Mouse (Mus musculus) myocyte (in vitro differentiated cells): ENCODE results near the gene Cog2. TPM values are rescaled to one million over a fixed set of nuclear protein-coding genes. Genes with fewer than 3 reads are reported as not detected.

Source experiments
- H3K27me3 ChIP-seq: one replicate; pipeline ENCODE4 v1.6.1; 2011; ENCODE audit not compliant: control insufficient read depth, insufficient read depth, insufficient read length
- H3K36me3 ChIP-seq: one replicate; pipeline ENCODE4 v1.6.1; 2011; ENCODE audit not compliant: control insufficient read depth, insufficient read depth
- H3K4me2 ChIP-seq: one replicate; pipeline ENCODE4 v1.6.1; 2011; ENCODE audit warnings: low read depth, control low read depth
- H3K4me3 ChIP-seq: one replicate; pipeline ENCODE4 v1.5.1; 2011; ENCODE audit warnings: mild to moderate bottlenecking, control low read depth, moderate library complexity
- H3K79me2 ChIP-seq: one replicate; pipeline ENCODE4 v1.6.1; 2011; ENCODE audit not compliant: control insufficient read depth, insufficient read depth
- H3ac ChIP-seq: one replicate; pipeline ENCODE4 v1.6.1; 2011; ENCODE audit not compliant: control insufficient read depth, insufficient read length
- CEBPB ChIP-seq: IDR thresholded peaks from 2 replicates; pipeline ENCODE4 v1.6.1; 2011; ENCODE audit warnings: mild to moderate bottlenecking, moderate library complexity; ENCODE audit not compliant: poor library complexity, insufficient read depth, severe bottlenecking
- E2F4 ChIP-seq: IDR thresholded peaks from one replicate; pipeline ENCODE4 v1.6.1; 2011; ENCODE audit warnings: mild to moderate bottlenecking, control low read depth, moderate library complexity; ENCODE audit not compliant: insufficient read depth
- MAX ChIP-seq: IDR thresholded peaks from one replicate; pipeline ENCODE4 v1.6.1; 2011; ENCODE audit warnings: low read depth, mild to moderate bottlenecking, control low read depth
- MYOD1 ChIP-seq, 3 experiments: IDR thresholded peaks; one replicate each; pipeline ENCODE4 v1.6.1; 2011; ENCODE audit warnings: control low read depth in 2 of 3, low read depth in 2 of 3, mild to moderate bottlenecking in 2 of 3, moderate library complexity in 1 of 3; ENCODE audit not compliant: insufficient read length in 2 of 3, control insufficient read depth in 1 of 3
- MYOG ChIP-seq, 3 experiments: IDR thresholded peaks; one replicate each; pipeline ENCODE4 v1.6.1; 2011; ENCODE audit warnings: control low read depth in 2 of 3, low read depth in 2 of 3, mild to moderate bottlenecking in 2 of 3; ENCODE audit not compliant: insufficient read length in 2 of 3, control insufficient read depth in 1 of 3, insufficient read depth in 1 of 3
- POLR2A ChIP-seq: IDR thresholded peaks from one replicate; pipeline ENCODE4 v1.6.1; 2011; ENCODE audit warnings: low read depth, mild to moderate bottlenecking, control low read depth, moderate library complexity; ENCODE audit not compliant: insufficient read length
- POLR2AphosphoS2 ChIP-seq: IDR thresholded peaks from one replicate; pipeline ENCODE4 v1.6.1; 2011; ENCODE audit warnings: low read depth, control low read depth; ENCODE audit not compliant: insufficient read length
- REST ChIP-seq: IDR thresholded peaks from one replicate; pipeline ENCODE4 v1.6.1; 2011; ENCODE audit warnings: mild to moderate bottlenecking, control low read depth, moderate library complexity; ENCODE audit not compliant: insufficient read depth, insufficient read length
- SRF ChIP-seq: IDR thresholded peaks from one replicate; pipeline ENCODE4 v1.6.1; 2011; ENCODE audit warnings: low read depth; ENCODE audit not compliant: control insufficient read depth, insufficient read length
- TCF12 ChIP-seq: IDR thresholded peaks from one replicate; pipeline ENCODE4 v1.6.1; 2011; ENCODE audit warnings: mild to moderate bottlenecking, control low read depth; ENCODE audit not compliant: poor library complexity, insufficient read depth, severe bottlenecking
- TCF3 ChIP-seq: IDR thresholded peaks from one replicate; pipeline ENCODE4 v1.6.1; 2011; ENCODE audit warnings: low read depth, control low read depth; ENCODE audit not compliant: insufficient read length
- USF1 ChIP-seq: IDR thresholded peaks from one replicate; pipeline ENCODE4 v1.6.1; 2011; ENCODE audit warnings: low read depth, mild to moderate bottlenecking, control low read depth, moderate library complexity
- polyA plus RNA-seq: library from polyadenylated mRNA; unstranded; fragments of >200 nt; fragmentation: generic; extraction: Trizol; gene quantifications from one replicate; pipeline ENCODE4 v1.2.1, GENCODE M21; 2012; ENCODE audit warnings: missing spikeins

The Cog2 gene
- polyA plus RNA-seq, 1 experiment, result 26.3 TPM

DNA sequence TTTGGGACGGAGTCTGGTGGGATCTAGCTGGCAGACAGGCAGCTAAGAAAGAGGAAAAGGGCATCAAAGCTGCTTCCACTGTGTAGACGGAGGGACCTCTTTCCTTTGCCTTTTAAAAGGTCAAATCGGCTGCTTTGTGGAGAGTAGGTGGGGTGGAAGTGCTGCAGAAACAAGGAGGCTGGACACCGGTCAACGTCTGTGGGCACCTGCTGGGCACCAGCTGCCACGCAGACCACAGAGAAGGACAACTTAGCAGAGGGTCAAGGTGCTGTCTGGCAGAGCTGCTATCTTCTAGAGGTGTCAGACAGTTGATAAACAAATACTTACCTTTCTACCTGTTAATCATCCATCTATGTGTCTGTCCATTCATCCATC is 12.3 kb upstream of the Cog2 start:
- Histone ChIP-seq H3K36me3 (no peaks in the 10 kb centered on the region), H3K4me2 (no peak overlapping the region), H3ac (no peak overlapping the region), H3K4me3 (no peak overlapping the region), H3K27me3 (peaks cover 4% of the 10 kb centered on the region), H3K79me2 (no peaks in the 10 kb centered on the region)
- TF ChIP-seq POLR2A, result no peak
- TF ChIP-seq MAX, result no peak
- no peak for TF ChIP-seq MYOD1 (IDR thresholded peaks at IDR 0.05; ENCODE audit: control insufficient read depth in 1 of 3, insufficient read length in 2 of 3, low read depth in 2 of 3)
- TF ChIP-seq MYOG (IDR thresholded peaks at IDR 0.05; ENCODE audit: control insufficient read depth in 1 of 3, insufficient read depth in 1 of 3, insufficient read length in 2 of 3, low read depth in 2 of 3), result no peak
- TF ChIP-seq TCF3, result no peak
- TF ChIP-seq POLR2AphosphoS2, result no peak
- no peak for TF ChIP-seq TCF12
- no peak for TF ChIP-seq REST
- no peak for TF ChIP-seq E2F4
- no peak for TF ChIP-seq USF1
- no peak for TF ChIP-seq CEBPB
- TF ChIP-seq SRF, result no peak

DNA sequence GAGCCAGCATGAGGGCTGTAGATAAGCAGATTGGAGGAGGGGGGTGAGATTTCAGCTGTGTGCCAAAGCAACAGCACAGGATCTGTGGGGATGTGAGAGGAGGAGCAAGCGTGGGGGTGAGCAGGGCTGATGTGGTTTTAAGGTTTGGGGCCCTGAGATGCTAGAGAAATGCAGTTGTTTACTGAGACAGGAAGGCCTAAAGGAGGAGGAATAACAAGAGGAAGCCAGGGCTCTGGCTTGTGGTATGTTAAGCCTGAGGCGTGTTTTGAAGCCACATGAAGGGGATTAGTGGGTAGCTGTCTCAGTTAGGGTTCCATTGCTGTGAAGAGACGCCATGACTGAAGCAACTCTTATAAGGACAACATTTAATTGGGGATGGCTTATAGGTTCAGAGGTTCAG is 11.4 kb upstream of the Cog2 start:
- H3K79me2 ChIP-seq, result no peaks in the 10 kb centered on the region
- no peaks in the 10 kb centered on the region for H3K36me3 ChIP-seq
- H3K4me2 ChIP-seq, result no peak overlapping the region
- TF ChIP-seq MYOD1 (IDR thresholded peaks at IDR 0.05; ENCODE audit: control insufficient read depth in 1 of 3, insufficient read length in 2 of 3, low read depth in 2 of 3) (no peak), SRF (no peak), TCF12 (no peak), REST (no peak), MAX (no peak)
- peaks cover 4% of the 10 kb centered on the region for H3K27me3 ChIP-seq
- H3K4me3 ChIP-seq, result no peak overlapping the region
- no peak overlapping the region for H3ac ChIP-seq

DNA sequence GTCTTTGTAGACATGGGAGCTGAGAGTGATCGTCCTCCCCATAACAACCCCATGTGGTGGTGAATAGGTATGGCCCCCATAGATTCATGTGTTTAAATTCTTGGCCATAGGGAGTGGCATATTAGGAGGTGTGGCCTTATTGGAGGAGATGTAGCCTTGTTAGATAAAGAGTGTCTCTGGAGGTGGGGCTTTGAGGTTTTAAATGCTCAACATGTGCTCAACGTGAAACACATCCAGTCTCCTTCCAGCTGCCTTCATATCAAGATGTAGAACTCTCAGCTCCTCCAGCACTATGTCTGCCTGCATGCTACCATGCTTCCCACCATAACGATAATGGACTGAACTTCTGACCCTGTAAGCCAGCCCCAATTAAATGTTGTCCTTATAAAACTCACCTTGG is 4.5 kb upstream of the Cog2 start:
- TF ChIP-seq MYOG (IDR thresholded peaks at IDR 0.05; ENCODE audit: control insufficient read depth in 1 of 3, insufficient read depth in 1 of 3, insufficient read length in 2 of 3, low read depth in 2 of 3) (no peak), E2F4 (no peak), POLR2A (no peak), CEBPB (no peak), TCF3 (no peak), REST (no peak), SRF (no peak), POLR2AphosphoS2 (no peak), USF1 (no peak), MAX (no peak), MYOD1 (IDR thresholded peaks at IDR 0.05; ENCODE audit: control insufficient read depth in 1 of 3, insufficient read length in 2 of 3, low read depth in 2 of 3) (no peak), TCF12 (no peak)
- Histone ChIP-seq H3K36me3 (no peaks in the 10 kb centered on the region), H3K4me2 (no peak overlapping the region), H3ac (no peak overlapping the region), H3K4me3 (no peak overlapping the region), H3K79me2 (peaks cover 2% of the 10 kb centered on the region), H3K27me3 (peaks cover 16% of the 10 kb centered on the region)

DNA sequence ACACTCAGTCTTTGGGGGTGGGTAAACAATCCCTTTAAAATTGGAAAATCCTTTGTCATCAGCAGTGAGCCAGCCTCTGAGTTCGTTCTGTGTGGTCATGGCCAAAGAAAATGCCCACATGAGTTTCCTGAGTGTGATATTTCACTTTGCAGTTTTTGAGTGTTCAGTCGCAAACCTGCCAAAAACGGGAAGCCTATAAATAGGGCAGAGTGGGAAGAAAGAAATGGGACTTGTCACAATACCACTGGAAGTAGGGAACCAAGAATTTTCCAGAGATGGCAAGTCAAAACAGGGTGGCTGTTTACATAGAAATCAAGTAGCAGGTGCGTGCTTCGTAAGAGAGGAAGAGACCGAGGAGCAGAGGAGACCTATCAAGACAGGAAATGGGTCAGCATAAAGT is 4.0 kb upstream of the Cog2 start:
- Histone ChIP-seq H3ac (no peak overlapping the region), H3K36me3 (no peaks in the 10 kb centered on the region), H3K79me2 (peaks cover 7% of the 10 kb centered on the region), H3K4me3 (no peak overlapping the region), H3K4me2 (no peak overlapping the region), H3K27me3 (peaks cover 16% of the 10 kb centered on the region)
- no peak for TF ChIP-seq POLR2AphosphoS2
- no peak for TF ChIP-seq E2F4
- no peak for TF ChIP-seq TCF3
- TF ChIP-seq MYOG (IDR thresholded peaks at IDR 0.05; ENCODE audit: control insufficient read depth in 1 of 3, insufficient read depth in 1 of 3, insufficient read length in 2 of 3, low read depth in 2 of 3), result no peak
- no peak for TF ChIP-seq SRF
- TF ChIP-seq MAX, result no peak
- TF ChIP-seq REST, result no peak
- no peak for TF ChIP-seq USF1
- TF ChIP-seq MYOD1 (IDR thresholded peaks at IDR 0.05; ENCODE audit: control insufficient read depth in 1 of 3, insufficient read length in 2 of 3, low read depth in 2 of 3), result no peak
- TF ChIP-seq POLR2A, result no peak
- TF ChIP-seq TCF12, result no peak
- no peak for TF ChIP-seq CEBPB

DNA sequence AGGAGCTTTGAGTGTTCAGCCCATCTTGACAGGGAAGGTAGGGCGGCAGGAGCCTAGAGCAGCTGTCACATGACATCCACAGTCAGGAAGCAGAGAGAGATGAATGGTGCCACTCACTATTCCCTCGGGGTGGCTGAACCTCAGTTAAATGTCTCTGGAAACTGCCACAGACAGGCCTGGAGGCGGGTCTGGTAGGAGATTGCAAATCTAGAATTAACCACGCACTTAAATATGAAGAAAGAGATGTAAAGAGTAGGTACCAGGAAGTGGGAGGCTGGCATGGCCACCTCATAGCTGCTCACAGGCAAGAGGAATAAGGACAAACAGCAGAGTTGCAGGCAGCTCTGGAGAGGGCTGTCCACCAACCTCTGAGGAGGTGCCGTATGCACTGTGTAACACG is 3.4 kb upstream of the Cog2 start:
- TF ChIP-seq SRF (no peak), TCF12 (no peak), E2F4 (no peak), MYOD1 (IDR thresholded peaks at IDR 0.05; ENCODE audit: control insufficient read depth in 1 of 3, insufficient read length in 2 of 3, low read depth in 2 of 3) (no peak), CEBPB (no peak), MYOG (IDR thresholded peaks at IDR 0.05; ENCODE audit: control insufficient read depth in 1 of 3, insufficient read depth in 1 of 3, insufficient read length in 2 of 3, low read depth in 2 of 3) (no peak), POLR2A (no peak), TCF3 (no peak), POLR2AphosphoS2 (no peak), REST (no peak), USF1 (no peak), MAX (no peak)
- no peaks in the 10 kb centered on the region for H3K36me3 ChIP-seq
- no peak overlapping the region for H3K4me3 ChIP-seq
- H3ac ChIP-seq, result no peak overlapping the region
- H3K79me2 ChIP-seq, result peaks cover 12% of the 10 kb centered on the region
- H3K27me3 ChIP-seq, result peaks cover 16% of the 10 kb centered on the region
- H3K4me2 ChIP-seq, result no peak overlapping the region
